Mouse (Mus musculus) ES-E14 (cell line): ENCODE data around the gene Afmid.
A peak's percentile ranks its signal among the peaks of the same experiment; 100 is the strongest.

Source experiments
- CHD2 ChIP-seq: IDR thresholded peaks from 2 replicates; pipeline ENCODE4 v1.6.1; 2014; ENCODE audit warnings: mild to moderate bottlenecking, low read depth, low read length, inconsistent platforms
- HCFC1 ChIP-seq: IDR thresholded peaks from 2 replicates; pipeline ENCODE4 v1.6.1; 2012; ENCODE audit warnings: low read length, inconsistent platforms, borderline replicate concordance; ENCODE audit not compliant: insufficient read depth
- MAFK ChIP-seq: IDR thresholded peaks from 2 replicates; pipeline ENCODE4 v1.6.1; 2014; ENCODE audit warnings: mild to moderate bottlenecking, low read depth, low read length, inconsistent platforms; ENCODE audit not compliant: insufficient read depth
- ZC3H11A ChIP-seq: IDR thresholded peaks from 2 replicates; pipeline ENCODE4 v1.6.1; 2012; ENCODE audit warnings: low read depth, mild to moderate bottlenecking, inconsistent platforms, low read length, borderline replicate concordance
- ZNF384 ChIP-seq: IDR thresholded peaks from 2 replicates; pipeline ENCODE4 v1.6.1; 2012; ENCODE audit warnings: low read depth, low read length, inconsistent platforms

DNA sequence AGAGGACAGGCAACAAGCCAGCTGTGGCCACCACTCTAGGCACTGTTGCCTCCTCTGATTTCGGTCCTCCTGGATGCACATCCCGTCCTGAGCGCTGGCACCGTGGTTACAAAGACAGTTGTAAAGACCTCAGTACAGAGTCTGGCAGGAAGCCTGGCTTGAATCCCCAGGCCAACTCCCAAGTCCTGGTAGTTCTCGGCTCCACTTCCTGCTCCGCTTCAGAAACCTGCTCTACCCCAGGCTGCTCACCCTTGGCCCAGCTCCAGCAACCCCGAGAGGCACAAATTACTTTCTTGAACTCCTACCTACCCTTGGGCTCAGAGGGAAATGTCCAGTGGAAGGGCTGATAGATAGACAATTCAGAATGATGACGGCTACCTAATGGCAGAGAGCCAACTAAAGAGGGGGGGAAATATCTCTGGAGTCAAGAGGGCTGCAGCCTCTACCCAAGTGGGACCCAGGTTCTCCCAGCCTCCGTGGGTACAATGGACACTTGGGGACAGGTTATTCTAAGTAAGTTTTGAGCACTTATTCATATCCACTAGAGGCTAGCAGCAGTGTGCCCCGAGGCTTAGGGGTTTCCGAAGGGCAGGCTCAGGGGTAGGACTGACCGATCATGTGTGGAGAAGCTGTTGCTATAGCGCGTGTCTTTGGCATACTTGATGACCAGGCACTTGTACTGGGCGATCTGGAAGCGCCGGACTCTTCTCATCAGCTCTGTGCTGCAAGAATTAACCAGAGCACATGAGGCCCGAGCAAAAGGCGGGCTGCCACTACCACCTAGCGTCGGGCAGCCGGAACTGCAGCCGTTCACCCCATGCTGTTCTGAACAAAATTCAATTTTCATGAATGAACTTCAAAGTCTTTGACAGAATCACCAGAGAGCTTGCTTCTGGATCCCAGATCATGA is 1.4 kb upstream of the Afmid start:
- TF ChIP-seq MAFK (no peak), ZNF384 (no peak), ZC3H11A (peak; percentile 70; the same call in 1 of the 2 replicates), HCFC1 (no peak), CHD2 (no peak)
